Mouse (Mus musculus) spleen, adult 18-20 months (tissue): ENCODE measurements around the gene Slit3.

ENCODE experiments used
- DNase-seq, 2 experiments: peaks; one replicate each; pipeline ENCODE4 v3.0.0; 2022; ENCODE audit warnings: mixed read lengths in 2 of 2

Gene Slit3

GRCm38 (mm10) chr11:35660967-35661366 is 539.9 kb downstream of the Slit3 start:
- no peak for DNase-seq

- no peak for DNase-seq
Observed at GRCm38 (mm10) chr11:35662945-35663344, 541.9 kb downstream of the Slit3 start.

GRCm38 (mm10) chr11:35663661-35664060 is 542.6 kb downstream of the Slit3 start:
- no peak for DNase-seq

- DNase-seq: no peak
Observed at GRCm38 (mm10) chr11:35664991-35665390, 544.0 kb downstream of the Slit3 start.

- DNase-seq: no peak
Observed at GRCm38 (mm10) chr11:35667428-35667827, 546.4 kb downstream of the Slit3 start.

- DNase-seq: no peak
Observed at GRCm38 (mm10) chr11:35668138-35668537, 547.1 kb downstream of the Slit3 start.

GRCm38 (mm10) chr11:35668750-35669149 is 547.7 kb downstream of the Slit3 start:
- no peak for DNase-seq

GRCm38 (mm10) chr11:35669536-35669935 is 548.5 kb downstream of the Slit3 start:
- no peak for DNase-seq

GRCm38 (mm10) chr11:35670181-35670580 is 549.2 kb downstream of the Slit3 start:
- no peak for DNase-seq

- DNase-seq: no peak
Observed at GRCm38 (mm10) chr11:35670746-35671145, 549.7 kb downstream of the Slit3 start.

- no peak for DNase-seq
Observed at GRCm38 (mm10) chr11:35673050-35673449, 552.0 kb downstream of the Slit3 start.

- DNase-seq: no peak
Observed at GRCm38 (mm10) chr11:35674242-35674641, 553.2 kb downstream of the Slit3 start.

- no peak for DNase-seq
Observed at GRCm38 (mm10) chr11:35676744-35677143, 555.7 kb downstream of the Slit3 start.

- DNase-seq: no peak
Observed at GRCm38 (mm10) chr11:35679976-35680375, 559.0 kb downstream of the Slit3 start.

GRCm38 (mm10) chr11:35687316-35687715 is 566.3 kb downstream of the Slit3 start:
- no peak for DNase-seq

- DNase-seq: no peak
Observed at GRCm38 (mm10) chr11:35690515-35691281, 569.7 kb downstream of the Slit3 start.

GRCm38 (mm10) chr11:35693136-35693535 is 572.1 kb downstream of the Slit3 start:
- DNase-seq: peak in 1 of 2 experiments; percentile 42

- DNase-seq: no peak
Observed at GRCm38 (mm10) chr11:35693625-35694024, 572.6 kb downstream of the Slit3 start.

GRCm38 (mm10) chr11:35697476-35697875 is 576.5 kb downstream of the Slit3 start:
- no peak for DNase-seq

GRCm38 (mm10) chr11:35698901-35699300 is 577.9 kb downstream of the Slit3 start:
- no peak for DNase-seq

- no peak for DNase-seq
Observed at GRCm38 (mm10) chr11:35703471-35703870, 582.4 kb downstream of the Slit3 start.

GRCm38 (mm10) chr11:35704381-35704780 is 583.4 kb downstream of the Slit3 start:
- DNase-seq: no peak

GRCm38 (mm10) chr11:35704927-35705326 is 583.9 kb downstream of the Slit3 start:
- no peak for DNase-seq

GRCm38 (mm10) chr11:35707431-35707830 is 586.4 kb downstream of the Slit3 start:
- DNase-seq: no peak

- DNase-seq: no peak
Observed at GRCm38 (mm10) chr11:35711314-35711713, 590.3 kb downstream of the Slit3 start.
